Mouse (Mus musculus): ENCODE data around the gene Timm8a1. TPM values are rescaled to one million over a fixed set of nuclear protein-coding genes. Genes with fewer than 3 reads are reported as not detected.
A peak's percentile ranks its signal among the peaks of the same experiment; 100 is the strongest.

The Timm8a1 gene
- 66.8 and 78.8 TPM in 2 replicates for polyA plus RNA-seq (2015; fragmentation: Nextera tagmentation; extraction: Ambion mirVana)

DNA sequence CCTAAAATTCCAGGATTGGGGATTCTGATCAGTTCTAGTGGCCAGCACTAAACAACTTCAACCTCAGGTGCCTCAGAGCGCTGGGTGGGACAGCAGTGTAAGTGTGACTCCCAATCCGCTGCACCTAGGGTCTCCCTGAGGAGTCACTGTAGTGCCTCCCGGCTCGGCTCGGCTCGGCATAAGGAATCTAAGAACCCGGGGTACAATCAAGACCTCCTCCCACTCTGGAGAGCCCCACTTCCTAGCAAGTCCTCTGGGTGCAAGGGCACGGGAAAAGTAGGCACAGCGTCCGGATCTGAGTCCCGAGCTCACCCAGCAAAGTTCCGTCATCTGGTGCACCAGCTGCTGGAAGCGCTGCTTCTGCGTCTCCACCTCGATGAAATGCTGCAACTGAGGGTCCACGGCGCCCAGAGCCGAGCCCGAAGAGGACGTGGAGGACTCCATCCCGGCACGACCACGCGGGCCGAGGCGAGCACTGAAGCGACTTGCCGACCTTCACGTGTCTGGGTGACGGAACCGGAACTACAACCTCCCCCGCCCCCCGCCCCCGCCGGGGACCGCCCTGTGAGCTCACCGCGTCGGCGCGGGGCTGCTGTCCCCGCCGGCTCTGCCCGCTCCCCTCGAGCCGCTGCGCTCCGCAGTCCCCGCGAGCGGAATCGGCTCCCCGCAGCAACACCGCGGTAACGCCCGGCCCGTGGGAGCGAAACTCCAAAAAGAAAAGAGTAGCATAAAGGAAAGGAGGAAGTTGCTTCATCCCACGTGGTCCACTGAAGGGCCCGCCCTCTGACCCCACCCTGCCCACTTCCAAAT lies at the start of gene Timm8a1:
Timm8a1 (minus strand) TSS at position 721 of the 810 bp plus-strand sequence.
- no peaks in the 10 kb centered on the region for H3K36me3 ChIP-seq
- peak within 1 kb of the TSS; percentile 71 for H3K9ac ChIP-seq
- 24% methylated on average over 50 of the region's 61 CpGs for WGBS
- peak; percentile 79 for ATAC-seq (ENCODE audit: insufficient number of reproducible peaks, insufficient read depth, low FRiP score, low TSS enrichment, low read depth)
- no peaks in the 10 kb centered on the region for H3K9me3 ChIP-seq
- H3K4me2 ChIP-seq: peak within 1 kb of the TSS; percentile 59
- peak within 1 kb of the TSS; percentile 87 for H3K27ac ChIP-seq
- H3K27me3 ChIP-seq: no peaks in the 10 kb centered on the region
- peak within 1 kb of the TSS; percentile 54 for H3K4me3 ChIP-seq
- no peaks in the 10 kb centered on the region for H3K4me1 ChIP-seq

DNA sequence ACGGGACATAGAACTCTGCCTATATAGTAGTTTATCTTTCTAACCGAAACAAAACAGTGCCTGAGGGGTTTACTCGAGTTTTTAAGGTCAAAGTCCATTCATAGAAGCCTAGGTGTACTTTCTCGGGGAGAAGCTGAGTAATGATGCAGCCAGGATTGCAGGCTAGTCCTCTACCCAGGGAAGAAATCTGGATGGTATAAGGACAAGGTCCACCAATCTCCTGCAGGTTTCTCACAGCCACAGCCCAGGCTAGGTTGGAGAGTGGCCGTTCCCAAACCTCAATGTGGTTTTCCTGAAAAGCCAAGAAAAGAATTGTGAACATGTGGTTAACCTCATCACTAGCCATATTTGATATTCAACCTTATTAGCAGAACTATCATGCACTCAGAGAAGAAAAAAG lies 48.2 kb upstream of the Timm8a1 start:
- WGBS: 43% methylated on average over 5 of the region's 5 CpGs
- H3K27ac ChIP-seq: no peak overlapping the region
- no peak overlapping the region for H3K9ac ChIP-seq
- no peaks in the 10 kb centered on the region; the same call in 1 of the 2 replicates for H3K27me3 ChIP-seq
- H3K4me3 ChIP-seq: no peak overlapping the region
- 0 out of 2 replicates have a peak, but pooled peaks cover 4% of the 10 kb centered on the region for H3K4me1 ChIP-seq
- no peaks in the 10 kb centered on the region for H3K9me3 ChIP-seq
- H3K4me2 ChIP-seq: no peak overlapping the region
- peaks cover 8% of the 10 kb centered on the region; the same call in 1 of the 2 replicates for H3K36me3 ChIP-seq
- ATAC-seq (ENCODE audit: insufficient number of reproducible peaks, insufficient read depth, low FRiP score, low TSS enrichment, low read depth): no peak

DNA sequence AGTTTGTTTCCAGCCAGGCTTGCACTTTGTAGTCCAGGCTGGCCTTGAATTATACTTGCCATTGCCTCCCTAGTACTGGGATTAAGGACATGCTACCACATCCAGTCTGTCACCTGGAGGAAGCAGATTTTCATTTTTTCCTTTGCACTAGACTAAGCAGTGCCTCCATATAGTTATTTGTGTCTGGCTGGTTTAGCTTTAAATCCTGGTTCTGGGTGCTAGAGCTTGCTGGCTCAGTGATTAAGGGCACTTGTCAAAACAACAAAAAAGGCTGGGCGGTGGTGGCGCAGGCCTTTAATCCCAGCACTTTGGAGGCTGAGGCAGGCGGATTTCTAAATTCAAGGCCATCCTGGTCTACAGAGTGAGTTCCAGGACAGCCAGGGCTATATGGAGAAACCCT lies 47.3 kb upstream of the Timm8a1 start:
- 85% methylated on average over 3 of the region's 3 CpGs for WGBS
- Histone ChIP-seq H3K27me3 (peaks cover 7% of the 10 kb centered on the region), H3K4me1 (0 out of 2 replicates have a peak, but pooled peaks cover 4% of the 10 kb centered on the region), H3K9me3 (no peaks in the 10 kb centered on the region), H3K9ac (no peak overlapping the region), H3K27ac (no peak overlapping the region), H3K4me3 (no peak overlapping the region), H3K4me2 (no peak overlapping the region), H3K36me3 (peaks cover 8% of the 10 kb centered on the region; the same call in 1 of the 2 replicates)
- ATAC-seq (ENCODE audit: insufficient number of reproducible peaks, insufficient read depth, low FRiP score, low TSS enrichment, low read depth): no peak

DNA sequence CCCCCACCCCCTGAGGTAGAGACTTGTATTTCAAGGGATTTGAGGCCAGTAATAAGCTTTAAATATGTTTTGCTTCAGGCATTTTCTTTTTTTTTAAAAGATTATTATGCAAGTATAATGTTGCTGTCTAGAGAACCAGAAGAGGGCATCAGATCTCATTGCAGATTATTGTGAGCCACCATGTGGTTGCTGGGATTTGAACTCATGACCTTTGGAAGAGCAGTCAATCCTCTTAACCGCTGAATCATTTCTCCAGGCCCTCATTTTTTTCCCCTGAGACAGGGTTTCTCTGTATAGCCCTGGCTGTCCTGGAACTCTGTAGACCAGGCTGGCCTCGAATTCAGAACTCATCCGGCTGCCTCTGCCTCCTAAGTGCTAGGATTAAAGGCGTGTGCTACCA lies 46.6 kb upstream of the Timm8a1 start:
- no peak overlapping the region for H3K4me3 ChIP-seq

DNA sequence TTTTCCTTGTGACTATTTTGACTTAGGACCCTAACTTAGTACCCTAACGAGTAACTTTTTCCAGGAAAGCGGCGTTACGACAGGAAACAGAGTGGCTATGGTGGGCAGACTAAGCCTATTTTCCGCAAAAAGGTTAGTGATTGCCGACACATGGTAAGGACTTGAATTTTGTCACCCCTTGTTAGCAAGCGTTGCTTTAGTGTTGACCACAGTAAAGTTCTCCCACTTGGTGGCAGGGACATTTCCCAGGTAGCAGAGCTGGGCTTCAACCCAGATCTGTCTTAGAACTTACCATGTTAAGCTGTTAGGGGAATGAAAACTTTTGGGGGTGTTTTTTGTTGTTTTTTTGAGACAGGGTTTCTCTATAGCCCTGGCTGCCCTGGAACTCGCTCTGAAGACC lies 44.8 kb upstream of the Timm8a1 start:
- Histone ChIP-seq H3K4me3 (peak overlapping the region; percentile 53), H3K4me2 (peak overlapping the region; percentile 63), H3K36me3 (peaks cover 8% of the 10 kb centered on the region; the same call in 1 of the 2 replicates), H3K27ac (no peak overlapping the region), H3K4me1 (0 out of 2 replicates have a peak, but pooled peaks cover 4% of the 10 kb centered on the region), H3K27me3 (peaks cover 7% of the 10 kb centered on the region), H3K9me3 (no peaks in the 10 kb centered on the region), H3K9ac (peak overlapping the region; percentile 79)
- WGBS: 37% methylated on average over 8 of the region's 8 CpGs
- no peak for ATAC-seq (ENCODE audit: insufficient number of reproducible peaks, insufficient read depth, low FRiP score, low TSS enrichment, low read depth)

More for the DNA sequence above, 46.6 kb upstream of the Timm8a1 start:
- no peak overlapping the region for H3K9ac ChIP-seq
- H3K27ac ChIP-seq: no peak overlapping the region
- H3K4me2 ChIP-seq: no peak overlapping the region
- peaks cover 7% of the 10 kb centered on the region for H3K27me3 ChIP-seq
- peaks cover 8% of the 10 kb centered on the region; the same call in 1 of the 2 replicates for H3K36me3 ChIP-seq
- H3K4me1 ChIP-seq: 0 out of 2 replicates have a peak, but pooled peaks cover 4% of the 10 kb centered on the region
- ATAC-seq (ENCODE audit: insufficient number of reproducible peaks, insufficient read depth, low FRiP score, low TSS enrichment, low read depth): no peak
- WGBS: 76% methylated on average over 4 of the region's 4 CpGs
- no peaks in the 10 kb centered on the region for H3K9me3 ChIP-seq

DNA sequence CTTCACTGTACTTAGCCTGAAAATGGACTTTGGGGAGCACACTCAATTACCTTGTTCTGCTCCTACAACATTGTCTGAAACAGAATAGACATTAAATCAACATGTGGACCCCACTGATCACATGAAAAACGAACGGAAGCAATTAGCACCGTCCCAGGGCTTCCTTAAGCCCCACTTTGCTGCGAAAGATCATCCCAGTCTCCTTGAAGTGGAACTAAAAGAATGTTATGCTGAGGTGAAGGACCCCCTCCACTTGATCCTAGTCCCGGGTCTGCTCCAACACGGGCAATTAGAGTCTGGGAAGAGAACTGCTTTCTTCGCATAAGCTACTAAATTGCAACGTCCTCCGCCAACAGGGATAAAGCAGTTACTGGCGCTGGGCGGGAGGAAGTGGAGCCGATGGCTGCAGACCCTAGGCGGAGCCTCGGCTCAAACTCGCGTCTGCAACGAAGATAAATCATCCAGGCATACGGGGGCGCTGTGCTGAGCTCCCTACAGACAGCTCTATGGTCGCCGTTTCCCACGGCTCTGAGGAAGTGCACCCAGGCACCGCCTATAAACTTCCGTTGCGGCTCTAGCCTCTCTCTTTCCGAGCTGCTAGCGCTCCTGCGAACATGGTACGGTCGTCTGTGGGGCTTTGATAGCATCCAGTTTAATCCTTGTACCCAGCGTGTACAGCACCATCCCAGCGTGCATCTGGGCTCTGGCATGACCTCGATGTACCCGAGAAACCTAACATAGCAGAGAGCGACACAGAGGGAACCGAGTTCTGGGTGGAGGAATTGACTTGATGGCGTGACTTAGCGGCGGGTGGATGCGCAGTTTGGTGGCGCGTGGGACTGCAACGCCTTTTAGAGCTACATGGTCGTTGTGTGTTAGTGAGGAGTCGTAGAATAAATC lies 43.7 kb upstream of the Timm8a1 start, which contains the start of gene Rpl36a:
Rpl36a (plus strand) TSS at position 552 of the 900 bp plus-strand sequence.
- Histone ChIP-seq H3K36me3 (peaks cover 8% of the 10 kb centered on the region; the same call in 1 of the 2 replicates), H3K4me2 (peak within 1 kb of the TSS; percentile 63), H3K9ac (peak within 1 kb of the TSS; percentile 79), H3K4me1 (0 out of 2 replicates have a peak, but pooled peaks cover 4% of the 10 kb centered on the region), H3K27me3 (peaks cover 7% of the 10 kb centered on the region), H3K9me3 (no peaks in the 10 kb centered on the region), H3K27ac (peak within 1 kb of the TSS; percentile 92), H3K4me3 (peak within 1 kb of the TSS; percentile 53)
- ATAC-seq (ENCODE audit: insufficient number of reproducible peaks, insufficient read depth, low FRiP score, low TSS enrichment, low read depth): peak; percentile 93
- 21% methylated on average over 45 of the region's 45 CpGs for WGBS

DNA sequence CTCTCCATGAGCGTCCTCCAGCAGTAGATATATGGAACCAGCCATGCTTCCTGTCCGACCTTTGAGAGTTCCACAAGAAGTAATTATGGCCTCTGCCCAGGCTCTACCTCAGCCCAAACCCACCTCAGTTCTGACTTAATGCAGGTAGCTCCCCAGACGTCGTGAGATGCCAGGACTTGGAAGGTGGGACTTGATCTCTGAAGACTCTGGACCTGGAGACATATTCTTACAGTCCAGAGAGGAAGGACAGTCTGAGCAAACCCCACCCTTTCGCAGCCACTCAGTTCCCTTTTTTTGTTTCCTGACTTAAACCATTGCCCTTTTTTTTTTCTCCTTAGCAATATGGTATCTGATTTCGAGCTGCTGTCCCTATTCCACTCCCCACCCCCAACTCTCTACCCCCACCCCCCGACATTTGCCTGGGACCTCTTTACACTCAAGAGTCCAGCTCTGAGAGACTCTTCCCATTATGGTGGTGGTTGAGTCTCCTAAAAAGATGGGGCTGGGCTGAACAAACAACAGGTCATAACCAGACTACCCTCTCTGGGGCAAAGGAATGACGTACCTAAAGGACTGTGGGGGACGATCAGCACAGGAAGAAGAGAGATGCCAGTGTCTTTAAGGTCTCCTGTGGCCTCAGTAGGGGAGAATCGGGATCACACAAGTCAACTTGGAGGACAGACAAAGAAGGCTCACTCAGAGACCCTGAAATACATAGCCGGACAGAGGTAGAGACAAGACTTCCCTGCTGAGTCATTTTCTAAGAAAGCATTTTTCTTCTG lies 41.4 kb upstream of the Timm8a1 start, which contains the start of gene Btk:
Btk (minus strand) TSS at position 683 of the 782 bp plus-strand sequence.
- 0 out of 2 replicates have a peak, but pooled peaks cover 4% of the 10 kb centered on the region for H3K4me1 ChIP-seq
- H3K36me3 ChIP-seq: no peaks in the 10 kb centered on the region
- ATAC-seq (ENCODE audit: insufficient number of reproducible peaks, insufficient read depth, low FRiP score, low TSS enrichment, low read depth): no peak
- no peak within 1 kb of the TSS for H3K9ac ChIP-seq
- 83% methylated on average over 11 of the region's 11 CpGs for WGBS
- H3K9me3 ChIP-seq: no peaks in the 10 kb centered on the region
- no peak within 1 kb of the TSS for H3K4me3 ChIP-seq
- no peak within 1 kb of the TSS for H3K27ac ChIP-seq
- H3K4me2 ChIP-seq: no peak within 1 kb of the TSS
- H3K27me3 ChIP-seq: peaks cover 7% of the 10 kb centered on the region

DNA sequence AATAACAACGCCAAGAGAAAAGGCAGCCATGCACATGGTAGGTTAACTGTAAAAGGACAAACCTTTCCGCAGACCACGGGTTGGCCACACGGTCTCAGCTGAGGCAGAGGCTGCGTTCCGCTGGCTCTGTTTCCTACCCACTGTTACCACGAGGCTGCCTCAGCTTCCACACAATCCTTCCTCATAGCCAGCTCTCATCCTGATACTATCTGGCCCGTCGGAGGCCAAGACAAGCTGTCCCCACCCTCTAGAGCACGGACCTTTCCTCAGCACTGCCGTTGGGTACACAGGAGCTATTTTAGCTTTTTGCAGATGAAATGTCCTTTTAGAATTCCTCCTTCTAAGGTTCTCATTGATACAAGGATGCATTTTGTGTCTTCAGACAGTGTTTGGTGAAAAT lies 40.6 kb upstream of the Timm8a1 start:
- H3K27me3 ChIP-seq: peaks cover 7% of the 10 kb centered on the region
- ATAC-seq (ENCODE audit: insufficient number of reproducible peaks, insufficient read depth, low FRiP score, low TSS enrichment, low read depth): no peak
- H3K4me1 ChIP-seq: 0 out of 2 replicates have a peak, but pooled peaks cover 4% of the 10 kb centered on the region
- 87% methylated on average over 11 of the region's 11 CpGs for WGBS
- H3K4me2 ChIP-seq: no peak overlapping the region
- H3K36me3 ChIP-seq: no peaks in the 10 kb centered on the region
- no peak overlapping the region for H3K9ac ChIP-seq
- no peak overlapping the region for H3K27ac ChIP-seq
- H3K9me3 ChIP-seq: no peaks in the 10 kb centered on the region
- no peak overlapping the region for H3K4me3 ChIP-seq

DNA sequence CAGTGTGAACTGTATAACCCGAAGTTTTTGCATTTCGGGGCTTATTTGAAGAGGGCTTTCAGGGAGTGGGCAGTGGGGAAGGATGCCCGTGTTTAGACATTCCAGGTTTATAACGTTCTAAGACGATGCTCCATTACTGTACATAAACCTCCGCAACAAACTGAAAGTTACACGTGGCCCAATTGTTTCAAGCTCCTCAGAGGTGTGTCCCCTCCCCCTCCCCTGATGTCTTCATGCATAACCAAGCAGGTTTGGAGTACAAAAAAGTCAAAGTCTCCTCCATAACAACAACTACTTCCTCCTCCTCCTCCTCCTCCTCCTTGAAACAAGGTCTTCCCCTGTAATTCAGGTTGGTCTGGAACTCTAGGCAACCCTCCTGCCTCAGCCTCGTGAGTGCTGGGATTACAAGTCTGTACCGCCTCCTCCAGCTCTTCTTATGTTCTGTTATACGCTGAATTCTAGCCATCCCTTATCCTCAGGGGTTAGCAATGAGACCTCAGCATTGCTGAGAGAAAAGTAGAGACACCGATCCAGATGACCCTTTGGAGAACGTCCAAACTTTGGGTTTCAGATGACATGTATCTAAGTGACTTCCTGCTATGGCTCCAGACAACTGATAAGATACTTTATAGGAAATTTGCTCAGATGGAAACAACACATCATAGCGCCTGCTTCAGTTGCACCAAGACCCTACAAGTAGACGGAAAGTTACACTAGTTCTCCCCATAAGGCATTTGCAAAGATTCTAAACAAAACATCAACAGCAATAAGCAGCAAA lies 39.1 kb upstream of the Timm8a1 start:
- Histone ChIP-seq H3K4me3 (no peak overlapping the region), H3K36me3 (no peaks in the 10 kb centered on the region), H3K9me3 (no peaks in the 10 kb centered on the region), H3K4me2 (no peak overlapping the region), H3K9ac (no peak overlapping the region), H3K27me3 (peaks cover 7% of the 10 kb centered on the region), H3K4me1 (no peaks in the 10 kb centered on the region), H3K27ac (no peak overlapping the region)
- WGBS: 80% methylated on average over 14 of the region's 14 CpGs
- ATAC-seq (ENCODE audit: insufficient number of reproducible peaks, insufficient read depth, low FRiP score, low TSS enrichment, low read depth): no peak

DNA sequence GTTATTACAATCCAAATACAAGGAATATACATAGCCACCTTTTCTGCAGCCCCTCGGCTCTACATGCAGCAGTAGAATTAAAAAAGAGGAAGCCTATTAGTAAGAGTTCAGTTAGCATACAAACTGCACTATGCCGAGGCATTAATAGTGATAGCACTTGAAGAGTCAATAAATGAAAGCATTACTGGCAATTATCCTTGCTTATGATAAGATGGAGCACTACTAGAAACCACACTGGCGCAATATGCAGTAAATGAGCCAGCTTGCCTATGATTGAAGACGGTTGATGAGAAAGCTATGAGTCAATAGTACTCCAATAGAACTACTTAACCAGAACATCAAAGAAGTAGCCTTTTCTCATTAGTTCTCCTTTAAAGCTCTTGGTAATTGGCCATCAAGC lies 36.2 kb upstream of the Timm8a1 start:
- Histone ChIP-seq H3K27ac (no peak overlapping the region), H3K9me3 (no peaks in the 10 kb centered on the region), H3K4me1 (no peaks in the 10 kb centered on the region), H3K4me3 (no peak overlapping the region), H3K9ac (no peak overlapping the region), H3K4me2 (no peak overlapping the region), H3K36me3 (no peaks in the 10 kb centered on the region), H3K27me3 (no peaks in the 10 kb centered on the region; the same call in 1 of the 2 replicates)
- WGBS: 86% methylated on average over 4 of the region's 4 CpGs
- ATAC-seq (ENCODE audit: insufficient number of reproducible peaks, insufficient read depth, low FRiP score, low TSS enrichment, low read depth): no peak
